Mouse (Mus musculus) heart, embryonic 11.5 days (tissue): ENCODE measurements around the gene Kcnk1. TPM values are rescaled to one million over a fixed set of nuclear protein-coding genes. Genes with fewer than 3 reads are reported as not detected.

Source experiments
- ATAC-seq: fragments of 200-750 bp; cut with Nextera tagmentation; replicated peaks from 2 replicates; pipeline ENCODE4 v1.8.0; 2017; ENCODE audit warnings: moderate library complexity; ENCODE audit not compliant: insufficient number of reproducible peaks, low FRiP score, low TSS enrichment
- H3K27ac ChIP-seq: fragments of 300-500 bp; sonication (generic); 2 replicates; pipeline ENCODE4 v1.5.1; 2014; ENCODE audit warnings: mild to moderate bottlenecking, low read depth, low read length
- H3K27me3 ChIP-seq: fragments of 300-500 bp; sonication (generic); 2 replicates; pipeline ENCODE4 v1.6.1; 2014; ENCODE audit warnings: mild to moderate bottlenecking, low read length, mixed read lengths; ENCODE audit not compliant: control insufficient read depth, insufficient read depth
- H3K36me3 ChIP-seq: fragments of 300-500 bp; sonication (generic); 2 replicates; pipeline ENCODE4 v1.6.1; 2014; ENCODE audit warnings: mild to moderate bottlenecking, low read length, moderate library complexity, mixed read lengths; ENCODE audit not compliant: control insufficient read depth, insufficient read depth
- H3K4me1 ChIP-seq: fragments of 300-500 bp; sonication (generic); 2 replicates; pipeline ENCODE4 v1.6.1; 2014; ENCODE audit warnings: low read length; ENCODE audit not compliant: control insufficient read depth, insufficient read depth
- H3K4me2 ChIP-seq: fragments of 300-500 bp; sonication (generic); 2 replicates; pipeline ENCODE4 v1.6.1; 2014; ENCODE audit warnings: mild to moderate bottlenecking, moderate library complexity
- H3K4me3 ChIP-seq: fragments of 300-500 bp; sonication (generic); 2 replicates; pipeline ENCODE4 v1.5.1; 2014; ENCODE audit warnings: low read depth, low read length
- H3K9ac ChIP-seq: fragments of 300-500 bp; sonication (generic); 2 replicates; pipeline ENCODE4 v1.6.1; 2014; ENCODE audit warnings: mild to moderate bottlenecking, low read depth, low read length, moderate library complexity
- H3K9me3 ChIP-seq: fragments of 300-500 bp; sonication (generic); replicated peaks from 2 replicates; pipeline ENCODE4 v1.6.1; 2016; ENCODE audit warnings: low read length; ENCODE audit not compliant: control insufficient read depth
- WGBS: fragments of 180-500 bp; shearing (Covaris S2); extraction: QIAGEN DNeasy Blood & Tissue Kit; methylation state at CpG from one replicate; pipeline ENCODE4 v1.1.7; 2014; ENCODE audit not compliant: insufficient replicate concordance; 5-methylcytosine and 5-hydroxymethylcytosine counted together
- polyA plus RNA-seq: library from polyadenylated mRNA; unstranded; fragments of >200 nt; fragmentation: Nextera tagmentation; extraction: Ambion mirVana; gene quantifications from 2 replicates; pipeline ENCODE4 v1.2.1, GENCODE M21; 2014

The Kcnk1 gene
- polyA plus RNA-seq, 1 experiment from 2014 or later = 4.0 TPM

GRCm38 (mm10) chr8:125985364-125985763 lies 9.6 kb upstream of the Kcnk1 start:
- no peaks in the 10 kb centered on the region for H3K4me1 ChIP-seq
- no peak overlapping the region for H3K27ac ChIP-seq
- H3K9ac ChIP-seq = no peak overlapping the region
- peaks cover 7% of the 10 kb centered on the region for H3K27me3 ChIP-seq
- no peak overlapping the region for H3K4me3 ChIP-seq
- no peak overlapping the region for H3K4me2 ChIP-seq
- H3K36me3 ChIP-seq = no peaks in the 10 kb centered on the region
- WGBS = 92% methylated on average over 2 of the region's 2 CpGs
- no peak for ATAC-seq
- no peaks in the 10 kb centered on the region for H3K9me3 ChIP-seq

GRCm38 (mm10) chr8:125986999-125987589 lies 7.9 kb upstream of the Kcnk1 start:
- H3K36me3 ChIP-seq = no peaks in the 10 kb centered on the region
- H3K9me3 ChIP-seq = no peaks in the 10 kb centered on the region
- H3K4me1 ChIP-seq = no peaks in the 10 kb centered on the region
- H3K4me2 ChIP-seq = no peak overlapping the region
- H3K27ac ChIP-seq = no peak overlapping the region
- peaks cover 8% of the 10 kb centered on the region for H3K27me3 ChIP-seq
- 63% methylated on average over 6 of the region's 6 CpGs for WGBS
- no peak overlapping the region for H3K4me3 ChIP-seq
- no peak overlapping the region for H3K9ac ChIP-seq
- no peak for ATAC-seq

- no peak for ATAC-seq
- no peaks in the 10 kb centered on the region for H3K9me3 ChIP-seq
- H3K9ac ChIP-seq = no peak overlapping the region
- H3K4me3 ChIP-seq = no peak overlapping the region
- H3K27ac ChIP-seq = no peak overlapping the region
- H3K36me3 ChIP-seq = no peaks in the 10 kb centered on the region
- H3K4me2 ChIP-seq = no peak overlapping the region
- H3K4me1 ChIP-seq = no peaks in the 10 kb centered on the region
- WGBS = 44% methylated on average over 2 of the region's 2 CpGs
- peaks cover 12% of the 10 kb centered on the region for H3K27me3 ChIP-seq
Observed at GRCm38 (mm10) chr8:125987996-125988395, 7.0 kb upstream of the Kcnk1 start.

GRCm38 (mm10) chr8:125993636-125994035 lies 1.3 kb upstream of the Kcnk1 start:
- H3K27ac ChIP-seq = no peak overlapping the region
- H3K9me3 ChIP-seq = no peaks in the 10 kb centered on the region
- no peaks in the 10 kb centered on the region for H3K36me3 ChIP-seq
- 61% methylated on average over 9 of the region's 9 CpGs for WGBS
- no peak for ATAC-seq
- H3K4me3 ChIP-seq = no peak overlapping the region
- no peak overlapping the region for H3K4me2 ChIP-seq
- H3K4me1 ChIP-seq = no peaks in the 10 kb centered on the region
- H3K27me3 ChIP-seq = peaks cover 65% of the 10 kb centered on the region
- no peak overlapping the region for H3K9ac ChIP-seq

GRCm38 (mm10) chr8:125996031-125996839 lies 1.3 kb downstream of the Kcnk1 start:
- no peaks in the 10 kb centered on the region for H3K4me1 ChIP-seq
- peaks cover 58% of the 10 kb centered on the region for H3K27me3 ChIP-seq
- WGBS = 20% methylated on average over 14 of the region's 14 CpGs
- no peak for ATAC-seq
- peak overlapping the region; percentile 94 for H3K4me2 ChIP-seq
- peak overlapping the region; percentile 57 for H3K4me3 ChIP-seq
- H3K9me3 ChIP-seq = no peaks in the 10 kb centered on the region
- no peak overlapping the region for H3K27ac ChIP-seq
- no peaks in the 10 kb centered on the region for H3K36me3 ChIP-seq
- no peak overlapping the region; the same call in 1 of the 2 replicates for H3K9ac ChIP-seq

- no peak for ATAC-seq
- Histone ChIP-seq H3K27me3 (peaks cover 58% of the 10 kb centered on the region), H3K4me3 (no peak overlapping the region), H3K9me3 (no peaks in the 10 kb centered on the region), H3K9ac (no peak overlapping the region), H3K4me2 (no peak overlapping the region), H3K27ac (no peak overlapping the region), H3K36me3 (no peaks in the 10 kb centered on the region), H3K4me1 (no peaks in the 10 kb centered on the region)
- 27% methylated on average over 6 of the region's 6 CpGs for WGBS
Observed at GRCm38 (mm10) chr8:125996980-125997379, 2.0 kb downstream of the Kcnk1 start.

GRCm38 (mm10) chr8:125997550-125997949 lies 2.6 kb downstream of the Kcnk1 start:
- Histone ChIP-seq H3K36me3 (no peaks in the 10 kb centered on the region), H3K4me1 (no peaks in the 10 kb centered on the region), H3K27ac (no peak overlapping the region), H3K9me3 (no peaks in the 10 kb centered on the region), H3K27me3 (peaks cover 58% of the 10 kb centered on the region), H3K4me2 (no peak overlapping the region), H3K9ac (no peak overlapping the region), H3K4me3 (no peak overlapping the region)
- no peak for ATAC-seq
- 65% methylated on average over 5 of the region's 5 CpGs for WGBS

- no peak overlapping the region for H3K4me2 ChIP-seq
- WGBS = 71% methylated on average over 7 of the region's 7 CpGs
- H3K27ac ChIP-seq = no peak overlapping the region
- no peak for ATAC-seq
- no peaks in the 10 kb centered on the region for H3K9me3 ChIP-seq
- H3K36me3 ChIP-seq = no peaks in the 10 kb centered on the region
- H3K4me1 ChIP-seq = no peaks in the 10 kb centered on the region
- H3K9ac ChIP-seq = no peak overlapping the region
- H3K4me3 ChIP-seq = no peak overlapping the region
- peaks cover 37% of the 10 kb centered on the region for H3K27me3 ChIP-seq
Observed at GRCm38 (mm10) chr8:125999842-126000395, 4.9 kb downstream of the Kcnk1 start.
